Mouse (Mus musculus): ENCODE measurements around the gene Atad5. TPM values are rescaled to one million over a fixed set of nuclear protein-coding genes. Genes with fewer than 3 reads are reported as not detected.
"Not testable (repeated sequence)": the region's sequence is repeated elsewhere in the genome, so short reads cannot be mapped to it uniquely, and the experiment has no call there.

Gene Atad5
- total RNA-seq (2014; fragmentation: Nextera tagmentation) (29.5 and 45.3 TPM in 2 replicates), total RNA-seq (2017) (34.5 and 37.3 TPM in 2 replicates)

- ATAC-seq (replicated peaks; ENCODE audit: poor library complexity, severe bottlenecking) = peak; percentile 72
Observed at GRCm38 (mm10) chr11:80088917-80089816, at the start of gene Atad5. Gene Atad5 (plus strand): TSS chr11:80089400.

DNA sequence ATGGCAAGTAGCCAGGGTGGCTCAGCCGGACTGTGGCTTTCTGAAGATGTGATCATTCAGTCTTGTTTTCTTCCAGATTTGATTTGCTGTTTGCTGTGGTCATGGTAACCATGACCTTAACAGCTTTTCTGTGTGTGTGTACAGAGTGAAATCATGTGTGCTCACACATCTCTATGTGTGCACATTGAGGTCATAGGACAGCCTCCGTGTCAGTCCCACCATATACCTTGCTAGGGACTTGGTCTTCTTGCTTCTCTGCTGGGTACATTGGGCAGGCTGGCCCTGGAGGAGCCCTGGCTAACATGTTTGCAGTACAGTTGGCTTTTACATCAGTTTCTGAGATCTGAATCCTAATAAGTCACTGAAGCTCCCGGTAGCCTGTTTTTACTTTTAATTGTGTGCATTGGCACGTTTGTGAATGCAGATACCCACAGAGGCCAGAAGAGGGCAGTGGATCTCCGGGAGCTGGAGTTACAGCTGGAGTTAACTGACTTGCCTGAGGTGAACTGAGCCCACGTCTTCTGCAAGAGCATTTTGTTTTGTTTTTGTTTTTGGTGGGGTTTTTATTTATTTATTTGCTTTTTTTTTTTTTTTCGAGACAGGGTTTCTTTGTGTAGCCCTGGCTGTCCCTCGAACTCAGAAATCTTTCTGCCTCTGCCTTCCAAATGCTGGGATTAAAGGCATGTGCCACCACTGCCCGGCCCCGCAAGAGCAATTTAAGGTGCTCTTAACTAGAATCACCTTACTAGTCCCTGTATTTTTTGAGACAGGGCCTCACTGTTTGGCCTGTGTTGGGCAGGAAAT, 46.4 kb upstream of the Atad5 start:
- peak; percentile 73 for ATAC-seq (replicated peaks; ENCODE audit: poor library complexity, severe bottlenecking)

DNA sequence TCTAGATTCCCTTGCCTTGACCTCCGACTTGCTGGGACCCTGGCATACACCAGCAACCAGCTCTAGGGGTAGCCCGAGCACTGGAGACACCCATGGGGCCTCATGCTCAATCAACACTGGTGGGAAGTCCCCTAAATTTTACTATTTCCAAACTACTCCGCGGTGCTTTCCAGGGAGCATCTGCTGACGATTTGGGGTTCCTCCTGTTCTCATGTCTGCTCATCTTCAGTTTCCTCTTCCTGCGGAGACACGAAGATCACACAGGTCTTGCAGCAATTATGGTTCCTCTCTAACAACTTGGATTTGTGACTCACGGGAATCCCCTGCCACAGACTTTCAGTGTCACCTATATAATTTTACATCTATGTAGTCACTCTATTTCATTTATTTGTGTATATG, 45.8 kb upstream of the Atad5 start:
- peak; percentile 33; the same call in 1 of the 2 replicates for ATAC-seq (replicated peaks; ENCODE audit: poor library complexity, severe bottlenecking)

DNA sequence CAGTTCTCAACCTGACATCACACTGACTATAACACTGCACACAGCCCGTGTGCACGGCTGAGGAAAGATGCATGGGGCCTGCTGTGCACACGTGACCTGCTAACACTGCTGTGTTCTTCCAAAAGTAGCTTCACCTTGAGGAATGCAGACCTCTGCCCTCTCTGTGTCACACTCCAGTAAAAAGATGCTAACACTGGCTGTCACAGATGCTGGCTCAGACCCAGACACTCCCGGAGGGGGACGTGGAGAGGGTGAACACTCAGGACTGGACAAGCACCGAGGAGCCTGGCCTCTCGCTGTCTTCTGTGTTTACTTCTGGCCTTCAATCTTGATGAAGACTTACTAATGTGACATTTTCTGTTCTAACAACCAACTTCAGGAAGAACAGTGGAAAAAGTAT, 42.3 kb upstream of the Atad5 start:
- ATAC-seq (replicated peaks; ENCODE audit: poor library complexity, severe bottlenecking) = no peak

DNA sequence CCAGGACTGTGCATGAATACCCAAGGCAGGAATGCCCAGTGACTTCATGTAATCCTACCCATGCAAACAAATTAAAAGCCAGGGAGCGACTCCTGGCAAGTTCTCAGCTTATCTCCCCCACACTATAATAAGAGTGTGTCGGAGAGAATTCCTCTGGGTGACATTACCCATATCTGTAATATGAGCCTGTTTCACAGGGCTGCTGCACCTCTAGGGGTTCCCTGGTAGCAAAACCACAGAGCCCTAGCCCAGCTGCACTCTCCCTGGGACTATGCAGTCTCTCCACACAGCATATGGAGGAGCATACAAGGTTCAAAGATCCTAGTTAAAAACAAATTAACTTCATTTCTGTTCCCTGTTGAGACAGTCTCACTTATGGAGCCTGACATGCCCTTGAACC, 39.1 kb upstream of the Atad5 start:
- no peak for ATAC-seq (replicated peaks; ENCODE audit: poor library complexity, severe bottlenecking)

GRCm38 (mm10) chr11:80052456-80052855, 36.7 kb upstream of the Atad5 start:
- ATAC-seq (replicated peaks; ENCODE audit: poor library complexity, severe bottlenecking) = no peak

DNA sequence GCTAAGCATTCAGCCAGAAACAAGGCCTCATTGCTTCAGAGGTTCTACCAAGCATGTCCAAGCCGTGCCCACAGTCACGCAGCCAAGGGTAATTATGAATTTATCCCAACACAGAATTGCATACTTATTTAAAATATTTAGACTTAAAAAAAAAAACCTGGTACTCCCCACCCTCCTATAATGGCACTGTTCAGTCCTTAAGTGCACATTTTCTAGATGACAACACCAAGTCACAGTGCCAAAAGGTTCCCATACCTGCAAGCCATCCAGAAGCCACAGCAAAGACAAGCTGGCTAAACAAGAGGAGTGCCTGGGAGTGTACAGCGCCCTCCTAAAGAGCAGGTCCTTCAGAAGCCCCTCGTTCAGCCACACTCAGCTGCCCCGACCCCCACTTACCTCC, 36.0 kb upstream of the Atad5 start:
- no peak for ATAC-seq (replicated peaks; ENCODE audit: poor library complexity, severe bottlenecking)

DNA sequence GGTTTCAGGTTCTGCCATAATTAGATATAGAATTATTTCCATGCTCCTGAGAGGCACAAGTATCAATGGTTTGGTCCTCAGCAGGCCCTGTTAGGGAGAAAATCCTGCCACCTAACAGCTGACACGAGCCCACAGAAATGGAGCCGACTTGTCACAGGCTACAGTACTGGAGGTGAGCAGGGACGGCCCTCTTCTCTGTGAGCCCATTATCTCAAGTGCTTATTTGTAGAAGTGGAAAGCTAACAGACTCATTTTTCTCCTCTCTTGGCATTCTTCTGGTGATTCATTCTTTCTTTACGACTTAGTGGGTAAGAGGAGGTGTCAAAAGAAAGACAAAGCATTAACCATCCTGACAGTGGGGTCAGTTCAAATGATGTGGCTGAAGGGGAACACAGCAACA, 34.5 kb upstream of the Atad5 start:
- ATAC-seq (replicated peaks; ENCODE audit: poor library complexity, severe bottlenecking) = no peak

GRCm38 (mm10) chr11:80056141-80056540, 33.1 kb upstream of the Atad5 start:
- ATAC-seq (replicated peaks; ENCODE audit: poor library complexity, severe bottlenecking) = no peak

GRCm38 (mm10) chr11:80062159-80062558, 27.0 kb upstream of the Atad5 start:
- ATAC-seq (replicated peaks; ENCODE audit: poor library complexity, severe bottlenecking) = no peak

GRCm38 (mm10) chr11:80066373-80066772, 22.8 kb upstream of the Atad5 start:
- ATAC-seq (replicated peaks; ENCODE audit: poor library complexity, severe bottlenecking) = not testable (repeated sequence)

- peak; percentile 94 for ATAC-seq (replicated peaks; ENCODE audit: poor library complexity, severe bottlenecking)
Observed at GRCm38 (mm10) chr11:80067558-80067957, 21.6 kb upstream of the Atad5 start.

- no peak for ATAC-seq (replicated peaks; ENCODE audit: poor library complexity, severe bottlenecking)
Observed at GRCm38 (mm10) chr11:80069815-80070214, 19.4 kb upstream of the Atad5 start.

GRCm38 (mm10) chr11:80071039-80071438, 18.2 kb upstream of the Atad5 start:
- no peak for ATAC-seq (replicated peaks; ENCODE audit: poor library complexity, severe bottlenecking)

GRCm38 (mm10) chr11:80072365-80072764, 16.8 kb upstream of the Atad5 start:
- ATAC-seq (replicated peaks; ENCODE audit: poor library complexity, severe bottlenecking) = peak; percentile 20; the same call in 1 of the 2 replicates

DNA sequence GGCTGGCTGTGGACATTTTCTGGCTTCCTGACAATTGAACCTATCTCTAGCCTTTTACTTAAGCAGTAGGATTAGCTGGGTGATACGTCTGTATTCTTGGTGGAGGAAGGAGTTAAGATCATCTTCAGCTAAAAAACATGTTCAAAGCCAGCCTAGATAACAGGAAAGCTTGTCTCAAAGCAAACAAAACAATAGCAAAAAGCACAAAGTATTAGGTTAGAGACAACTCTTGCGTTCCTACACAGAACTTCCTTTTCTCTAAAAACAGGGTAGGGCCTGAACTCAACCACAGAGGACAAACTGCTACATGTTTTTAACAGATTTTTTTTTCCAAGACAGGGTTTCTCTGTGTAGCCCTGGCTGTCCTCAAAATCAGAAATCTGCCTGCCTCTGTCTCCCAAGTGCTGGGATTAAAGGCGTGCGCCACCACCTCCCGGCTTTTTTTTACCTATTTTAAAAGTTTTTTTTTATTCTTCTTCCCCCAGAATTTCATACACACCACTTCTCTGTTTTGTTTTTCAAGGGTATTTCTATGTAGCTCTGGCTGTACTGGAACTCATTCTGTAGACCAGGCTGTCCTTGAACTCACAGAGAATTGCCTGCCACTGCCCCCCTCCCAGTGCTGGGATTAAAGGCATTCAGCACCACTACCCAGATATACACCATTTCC, 13.5 kb upstream of the Atad5 start:
- ATAC-seq (replicated peaks; ENCODE audit: poor library complexity, severe bottlenecking) = no peak

- ATAC-seq (replicated peaks; ENCODE audit: poor library complexity, severe bottlenecking) = no peak
Observed at GRCm38 (mm10) chr11:80077784-80078545, 11.2 kb upstream of the Atad5 start.

DNA sequence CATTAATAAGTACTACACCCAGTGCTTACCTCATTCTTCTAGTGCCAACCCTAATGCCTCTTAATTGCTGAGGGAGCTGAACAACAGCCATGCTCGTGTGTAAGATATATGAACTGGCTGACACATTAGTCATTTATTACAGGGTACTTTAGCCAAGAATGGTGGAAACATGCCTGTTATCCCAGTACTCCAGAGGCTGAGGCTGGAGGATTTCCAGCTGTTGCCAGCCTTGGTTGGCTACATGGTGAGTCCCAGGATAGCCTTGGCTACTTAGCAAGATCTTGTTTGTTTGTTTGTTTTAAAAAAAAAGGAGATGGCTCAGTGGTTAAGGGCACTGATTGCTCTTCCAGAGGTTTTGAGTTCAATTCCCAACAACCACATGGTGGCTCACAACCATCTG, 10.4 kb upstream of the Atad5 start:
- ATAC-seq (replicated peaks; ENCODE audit: poor library complexity, severe bottlenecking) = no peak

DNA sequence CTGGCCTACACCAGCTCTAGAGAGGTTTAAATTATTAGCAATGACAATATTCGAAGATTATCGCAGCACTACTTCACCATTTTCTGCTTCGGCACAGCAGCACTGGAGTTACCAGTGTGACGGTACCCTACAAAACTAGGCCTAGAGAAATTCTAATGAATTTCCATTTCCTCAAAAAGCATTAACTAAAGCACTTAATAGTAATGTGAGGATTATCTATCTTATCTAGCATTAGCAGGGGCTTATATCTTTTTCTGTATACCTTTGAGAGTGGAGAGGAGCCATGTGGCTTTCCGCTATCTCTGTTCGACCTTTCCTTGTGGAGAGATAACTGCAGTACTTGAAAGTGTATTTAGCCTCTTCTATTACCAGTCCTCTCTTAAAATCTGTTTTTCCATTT, 9.4 kb upstream of the Atad5 start:
- ATAC-seq (replicated peaks; ENCODE audit: poor library complexity, severe bottlenecking) = no peak

GRCm38 (mm10) chr11:80080381-80080825, 8.8 kb upstream of the Atad5 start:
- ATAC-seq (replicated peaks; ENCODE audit: poor library complexity, severe bottlenecking) = no peak; the same call in 1 of the 2 replicates

Measured in granulocyte monocyte progenitor cell, adult 5-6 weeks (primary cell).